ENCODE assay signal across 11 mouse cellular contexts in genomic region chr14:74884920-74885319, GRCm38 (mm10).
DNase-seq lines count a peak whose midpoint lies in the region; ATAC-seq lines count a peak whose summit lies in the region.
"Had no signal": no experiment of that assay in that cellular context is flagged by ENCODE, and none has a peak within 500 bp of the region (broad histone marks: within the 10 kb centered on the region; RNA-seq: fewer than 3 reads in every experiment).

No protein-coding gene starts in this region.

- 64% methylated on average over 7 of the region's 7 CpGs for WGBS in heart, embryonic 14.5 days
- WGBS in midbrain, embryonic 14.5 days, result 60% methylated on average over 7 of the region's 7 CpGs
- 81% methylated on average over 7 of the region's 7 CpGs for WGBS in midbrain, embryonic 11.5 days
- WGBS in midbrain, embryonic 15.5 days, result 49% methylated on average over 7 of the region's 7 CpGs

- no peaks in the 10 kb centered on the region for H3K9me3 ChIP-seq in heart, embryonic 14.5 days (ENCODE audit: control insufficient read depth, low read length)
- no peaks in the 10 kb centered on the region for H3K9me3 ChIP-seq in midbrain, embryonic 14.5 days (ENCODE audit: control insufficient read depth, low read length)
- no peaks in the 10 kb centered on the region for H3K9me3 ChIP-seq in midbrain, embryonic 11.5 days (ENCODE audit: control insufficient read depth, low read length)
- H3K9me3 ChIP-seq in midbrain, embryonic 15.5 days, result no peaks in the 10 kb centered on the region
- H3K9me3 ChIP-seq: G1E; neural tube, embryonic 13.5 days had no signal

- no peak overlapping the region for H3K4me3 ChIP-seq in heart, embryonic 14.5 days (ENCODE audit: control insufficient read depth in 1 of 2, insufficient read depth in 1 of 2, low read depth in 1 of 2, low read length in 2 of 2)
- H3K4me3 ChIP-seq in midbrain, embryonic 14.5 days (replicated peaks; ENCODE audit: low read depth, low read length), result no peak overlapping the region
- no peak overlapping the region for H3K4me3 ChIP-seq in midbrain, embryonic 11.5 days (ENCODE audit: low read depth, low read length)
- H3K4me3 ChIP-seq in midbrain, embryonic 15.5 days, result no peak overlapping the region
- H3K4me3 ChIP-seq: heart, adult 2 months; neural tube, embryonic 13.5 days had no signal

- H3K27me3 ChIP-seq in heart, embryonic 14.5 days (ENCODE audit: control insufficient read depth, insufficient read depth, low read length), result no peaks in the 10 kb centered on the region
- no peaks in the 10 kb centered on the region for H3K27me3 ChIP-seq in midbrain, embryonic 14.5 days (ENCODE audit: control insufficient read depth, insufficient read depth, low read length)
- H3K27me3 ChIP-seq in midbrain, embryonic 11.5 days (ENCODE audit: control insufficient read depth, insufficient read depth, low read length), result no peaks in the 10 kb centered on the region
- no peaks in the 10 kb centered on the region for H3K27me3 ChIP-seq in midbrain, embryonic 15.5 days (replicated peaks)
- H3K27me3 ChIP-seq: neural tube, embryonic 13.5 days had no signal

- H3K4me2 ChIP-seq in heart, embryonic 14.5 days (ENCODE audit: low read length), result 0 out of 2 replicates have a peak overlapping the region, but pooled peaks have one; percentile 24
- no peak overlapping the region for H3K4me2 ChIP-seq in midbrain, embryonic 14.5 days (ENCODE audit: low read length)
- H3K4me2 ChIP-seq in midbrain, embryonic 11.5 days, result no peak overlapping the region
- no peak overlapping the region for H3K4me2 ChIP-seq in midbrain, embryonic 15.5 days

- DNase-seq in heart, postnatal 4 days, result no peak
- peak; percentile 51 for DNase-seq in midbrain, embryonic 14.5 days
- no peak for DNase-seq in midbrain, embryonic 11.5 days (ENCODE audit: low spot score, missing footprints)
- no peak for DNase-seq in ovary, postnatal 14 days (ENCODE audit: low spot score)
- no peak for DNase-seq in left cerebral cortex, postnatal 4 days
- DNase-seq: lung, adult 2 months had no signal

- H3K27ac ChIP-seq in heart, embryonic 14.5 days (replicated peaks in 1 of 2; ENCODE audit: control insufficient read depth in 1 of 2, insufficient read depth in 1 of 2, low read depth in 2 of 2, low read length in 2 of 2), result peak overlapping the region in 1 of 2 experiments; percentile 55; a peak in 2 of 4 replicates
- no peak overlapping the region for H3K27ac ChIP-seq in midbrain, embryonic 14.5 days (replicated peaks; ENCODE audit: low read depth, low read length)
- H3K27ac ChIP-seq in midbrain, embryonic 11.5 days (ENCODE audit: low read depth, low read length), result no peak overlapping the region
- H3K27ac ChIP-seq in midbrain, embryonic 15.5 days, result no peak overlapping the region
- H3K27ac ChIP-seq: heart, adult 2 months had no signal

- H3K36me3 ChIP-seq in heart, embryonic 14.5 days (ENCODE audit: control insufficient read depth, insufficient read depth, low read length), result no peaks in the 10 kb centered on the region
- H3K36me3 ChIP-seq in midbrain, embryonic 14.5 days (ENCODE audit: control insufficient read depth, insufficient read depth, low read length), result no peaks in the 10 kb centered on the region
- H3K36me3 ChIP-seq in midbrain, embryonic 11.5 days (ENCODE audit: control insufficient read depth, insufficient read depth, low read length), result no peaks in the 10 kb centered on the region
- H3K36me3 ChIP-seq in midbrain, embryonic 15.5 days (replicated peaks), result no peaks in the 10 kb centered on the region
- H3K36me3 ChIP-seq: G1E; neural tube, embryonic 13.5 days had no signal

- no peak overlapping the region for H3K9ac ChIP-seq in heart, embryonic 14.5 days (ENCODE audit: low read length)
- no peak overlapping the region for H3K9ac ChIP-seq in midbrain, embryonic 14.5 days (replicated peaks; ENCODE audit: low read length)
- no peak overlapping the region for H3K9ac ChIP-seq in midbrain, embryonic 11.5 days (ENCODE audit: low read length)
- H3K9ac ChIP-seq in midbrain, embryonic 15.5 days, result no peak overlapping the region
- H3K9ac ChIP-seq: neural tube, embryonic 13.5 days had no signal

- peaks cover 25 to 44% of the 10 kb centered on the region in 2 experiments for H3K4me1 ChIP-seq in heart, embryonic 14.5 days (ENCODE audit: control insufficient read depth in 2 of 2, insufficient read depth in 2 of 2, low read length in 2 of 2)
- H3K4me1 ChIP-seq in midbrain, embryonic 14.5 days (ENCODE audit: control insufficient read depth, insufficient read depth, low read length), result peaks cover 15% of the 10 kb centered on the region
- H3K4me1 ChIP-seq in midbrain, embryonic 11.5 days (ENCODE audit: control insufficient read depth, insufficient read depth, low read length), result peaks cover 7% of the 10 kb centered on the region
- peaks cover 29% of the 10 kb centered on the region for H3K4me1 ChIP-seq in midbrain, embryonic 15.5 days

- intact Hi-C loops in left cerebral cortex, postnatal 4 days (cut with DNase I), result no loop called here

- ATAC-seq in heart, embryonic 14.5 days (ENCODE audit: insufficient number of reproducible peaks, insufficient read depth, low FRiP score, low read depth), result no peak
- no peak for ATAC-seq in midbrain, embryonic 14.5 days (ENCODE audit: low FRiP score, low TSS enrichment)
- no peak for ATAC-seq in midbrain, embryonic 11.5 days (ENCODE audit: low FRiP score)
- peak; percentile 24; the same call in 1 of the 2 replicates for ATAC-seq in midbrain, embryonic 15.5 days (replicated peaks)
